Mouse (Mus musculus) intestine, embryonic 14.5 days (tissue): ENCODE data around the gene Nod1. TPM values are rescaled to one million over a fixed set of nuclear protein-coding genes. Genes with fewer than 3 reads are reported as not detected.
A peak's percentile ranks its signal among the peaks of the same experiment; 100 is the strongest.
"Not testable (repeated sequence)": the region's sequence is repeated elsewhere in the genome, so short reads cannot be mapped to it uniquely, and the experiment has no call there.

Experiments used
- ATAC-seq: fragments of 200-750 bp; cut with Nextera tagmentation; replicated peaks from 2 replicates; pipeline ENCODE4 v1.8.0; 2017; ENCODE audit warnings: low read depth, moderate number of reproducible peaks, moderate TSS enrichment, moderate library complexity; ENCODE audit not compliant: low FRiP score, low TSS enrichment
- DNase-seq: peaks from one replicate; pipeline ENCODE4 v3.0.0-alpha.2; 2018; ENCODE audit warnings: low spot score
- H3K27ac ChIP-seq: fragments of 300-500 bp; sonication (generic); 2 replicates; pipeline ENCODE4 v1.5.1; 2014; ENCODE audit warnings: low read depth, mild to moderate bottlenecking, control low read depth
- H3K27me3 ChIP-seq: fragments of 300-500 bp; sonication (generic); replicated peaks from 2 replicates; pipeline ENCODE4 v1.6.1; 2014; ENCODE audit warnings: low read length, control low read depth; ENCODE audit not compliant: control insufficient read depth, insufficient read depth
- H3K36me3 ChIP-seq: fragments of 300-500 bp; sonication (generic); 2 replicates; pipeline ENCODE4 v1.6.1; 2014; ENCODE audit warnings: low read length, control low read depth; ENCODE audit not compliant: control insufficient read depth, insufficient read depth
- H3K4me1 ChIP-seq: fragments of 300-500 bp; sonication (generic); replicated peaks from 2 replicates; pipeline ENCODE4 v1.6.1; 2014; ENCODE audit warnings: low read length, control low read depth, mixed read lengths; ENCODE audit not compliant: control insufficient read depth, insufficient read depth
- H3K4me2 ChIP-seq: fragments of 300-500 bp; sonication (generic); 2 replicates; pipeline ENCODE4 v1.6.1; 2014; ENCODE audit warnings: low read length
- H3K4me3 ChIP-seq: fragments of 300-500 bp; sonication (generic); 2 replicates; pipeline ENCODE4 v1.5.1; 2014; ENCODE audit warnings: low read depth, low read length, control low read depth, mixed read lengths
- H3K9ac ChIP-seq: fragments of 300-500 bp; sonication (generic); 2 replicates; pipeline ENCODE4 v1.6.1; 2014; ENCODE audit warnings: mild to moderate bottlenecking, low read length
- H3K9me3 ChIP-seq: fragments of 300-500 bp; sonication (generic); 2 replicates; pipeline ENCODE4 v1.6.1; 2016; ENCODE audit warnings: low read length, control low read depth; ENCODE audit not compliant: control insufficient read depth
- WGBS: fragments of 180-500 bp; shearing (Covaris S2); extraction: QIAGEN DNeasy Blood & Tissue Kit; methylation state at CpG from one replicate; pipeline ENCODE4 v1.1.7; 2014; 5-methylcytosine and 5-hydroxymethylcytosine counted together
- polyA plus RNA-seq: library from polyadenylated mRNA; unstranded; fragments of >200 nt; fragmentation: Nextera tagmentation; extraction: Ambion mirVana; gene quantifications from 2 replicates; pipeline ENCODE4 v1.2.1, GENCODE M21; 2014

Gene Nod1
- polyA plus RNA-seq, 1 experiment from 2014 or later: 5.6 TPM

- Histone ChIP-seq H3K36me3 (no peaks in the 10 kb centered on the region), H3K27ac (no peak overlapping the region), H3K4me1 (no peaks in the 10 kb centered on the region), H3K9me3 (0 out of 2 replicates have a peak, but pooled peaks cover 4% of the 10 kb centered on the region), H3K4me2 (no peak overlapping the region), H3K9ac (no peak overlapping the region), H3K27me3 (no peaks in the 10 kb centered on the region), H3K4me3 (no peak overlapping the region)
- WGBS: 85% methylated on average over 10 of the region's 10 CpGs
- DNase-seq: no peak
- no peak for ATAC-seq
These were observed 17.6 kb downstream of the Nod1 start for GRCm38 (mm10) chr6:54954659-54955414.

GRCm38 (mm10) chr6:54953399-54953798, 19.0 kb downstream of the Nod1 start:
- 86% methylated on average over 4 of the region's 4 CpGs for WGBS
- not testable (repeated sequence) for H3K9ac ChIP-seq, H3K27me3 ChIP-seq, H3K4me2 ChIP-seq, H3K36me3 ChIP-seq, H3K9me3 ChIP-seq, H3K4me3 ChIP-seq, ATAC-seq, H3K4me1 ChIP-seq, DNase-seq, H3K27ac ChIP-seq

GRCm38 (mm10) chr6:54952542-54952941, 19.9 kb downstream of the Nod1 start:
- Histone ChIP-seq H3K4me2 (no peak overlapping the region), H3K27ac (no peak overlapping the region), H3K36me3 (no peaks in the 10 kb centered on the region), H3K9me3 (0 out of 2 replicates have a peak, but pooled peaks cover 4% of the 10 kb centered on the region), H3K27me3 (no peaks in the 10 kb centered on the region), H3K4me3 (no peak overlapping the region), H3K9ac (no peak overlapping the region), H3K4me1 (no peaks in the 10 kb centered on the region)
- DNase-seq: no peak
- ATAC-seq: no peak
- WGBS: 92% methylated on average over 3 of the region's 3 CpGs

- H3K4me1 ChIP-seq: no peaks in the 10 kb centered on the region
- no peak for ATAC-seq
- no peak overlapping the region for H3K4me2 ChIP-seq
- 86% methylated on average over 5 of the region's 5 CpGs for WGBS
- no peak overlapping the region for H3K27ac ChIP-seq
- H3K9ac ChIP-seq: no peak overlapping the region
- H3K36me3 ChIP-seq: no peaks in the 10 kb centered on the region
- 0 out of 2 replicates have a peak, but pooled peaks cover 10% of the 10 kb centered on the region for H3K27me3 ChIP-seq
- H3K4me3 ChIP-seq: no peak overlapping the region
- DNase-seq: no peak
- H3K9me3 ChIP-seq: 0 out of 2 replicates have a peak, but pooled peaks cover 4% of the 10 kb centered on the region
These were observed 23.7 kb downstream of the Nod1 start for GRCm38 (mm10) chr6:54948682-54949081.

GRCm38 (mm10) chr6:54946241-54946953, 26.0 kb downstream of the Nod1 start:
- Histone ChIP-seq H3K9ac (no peak overlapping the region), H3K4me2 (no peak overlapping the region), H3K4me3 (no peak overlapping the region), H3K36me3 (no peaks in the 10 kb centered on the region), H3K9me3 (no peaks in the 10 kb centered on the region), H3K4me1 (no peaks in the 10 kb centered on the region), H3K27ac (no peak overlapping the region), H3K27me3 (peaks cover 18% of the 10 kb centered on the region; the same call in 1 of the 2 replicates)
- ATAC-seq (no peak), DNase-seq (no peak)
- WGBS: 70% methylated on average over 4 of the region's 4 CpGs

GRCm38 (mm10) chr6:54944551-54944950, 27.9 kb downstream of the Nod1 start:
- H3K9ac ChIP-seq: no peak overlapping the region
- no peaks in the 10 kb centered on the region; the same call in 1 of the 2 replicates for H3K4me1 ChIP-seq
- no peaks in the 10 kb centered on the region for H3K36me3 ChIP-seq
- ATAC-seq (0 out of 2 replicates have a peak, but pooled peaks have one; percentile 7), DNase-seq (peak; percentile 55)
- 77% methylated on average over 16 of the region's 16 CpGs for WGBS
- H3K4me2 ChIP-seq: no peak overlapping the region
- H3K27ac ChIP-seq: no peak overlapping the region
- peaks cover 18% of the 10 kb centered on the region; the same call in 1 of the 2 replicates for H3K27me3 ChIP-seq
- H3K9me3 ChIP-seq: no peaks in the 10 kb centered on the region
- no peak overlapping the region for H3K4me3 ChIP-seq

- H3K4me2 ChIP-seq: no peak overlapping the region
- WGBS: 58% methylated on average over 24 of the region's 24 CpGs
- ATAC-seq (no peak), DNase-seq (no peak)
- no peak overlapping the region for H3K27ac ChIP-seq
- H3K4me1 ChIP-seq: no peaks in the 10 kb centered on the region; the same call in 1 of the 2 replicates
- no peak overlapping the region for H3K4me3 ChIP-seq
- no peaks in the 10 kb centered on the region for H3K36me3 ChIP-seq
- H3K27me3 ChIP-seq: peaks cover 18% of the 10 kb centered on the region; the same call in 1 of the 2 replicates
- H3K9me3 ChIP-seq: no peaks in the 10 kb centered on the region
- no peak overlapping the region for H3K9ac ChIP-seq
These were observed 28.7 kb downstream of the Nod1 start for GRCm38 (mm10) chr6:54943753-54944152.

GRCm38 (mm10) chr6:54943292-54943691, 29.1 kb downstream of the Nod1 start:
- no peak overlapping the region for H3K4me2 ChIP-seq
- ATAC-seq (no peak), DNase-seq (no peak)
- H3K4me3 ChIP-seq: no peak overlapping the region
- WGBS: 77% methylated on average over 16 of the region's 16 CpGs
- H3K9ac ChIP-seq: no peak overlapping the region
- peaks cover 18% of the 10 kb centered on the region; the same call in 1 of the 2 replicates for H3K27me3 ChIP-seq
- H3K9me3 ChIP-seq: no peaks in the 10 kb centered on the region
- H3K27ac ChIP-seq: no peak overlapping the region
- H3K36me3 ChIP-seq: no peaks in the 10 kb centered on the region
- H3K4me1 ChIP-seq: no peaks in the 10 kb centered on the region; the same call in 1 of the 2 replicates
